Mouse (Mus musculus) midbrain, embryonic 11.5 days (tissue): Measurements from ENCODE around the gene Tbpl1. TPM values are rescaled to one million over a fixed set of nuclear protein-coding genes. Genes with fewer than 3 reads are reported as not detected.

Source experiments
- ATAC-seq: fragments of 200-750 bp; cut with Nextera tagmentation; 2 replicates; pipeline ENCODE4 v1.8.0; 2017; ENCODE audit warnings: moderate TSS enrichment, moderate library complexity; ENCODE audit not compliant: low FRiP score
- DNase-seq: peaks from one replicate; pipeline ENCODE4 v3.0.0; 2015; ENCODE audit warnings: low spot score; ENCODE audit errors: missing footprints
- H3K27ac ChIP-seq: fragments of 300-500 bp; sonication (generic); 2 replicates; pipeline ENCODE4 v1.5.1; 2014; ENCODE audit warnings: low read depth, low read length
- H3K27me3 ChIP-seq: fragments of 300-500 bp; sonication (generic); 2 replicates; pipeline ENCODE4 v1.6.1; 2014; ENCODE audit warnings: mild to moderate bottlenecking, low read length, moderate library complexity, mixed read lengths; ENCODE audit not compliant: control insufficient read depth, insufficient read depth
- H3K36me3 ChIP-seq: fragments of 300-500 bp; sonication (generic); 2 replicates; pipeline ENCODE4 v1.6.1; 2014; ENCODE audit warnings: mild to moderate bottlenecking, low read length, moderate library complexity, mixed read lengths; ENCODE audit not compliant: control insufficient read depth, insufficient read depth
- H3K4me1 ChIP-seq: fragments of 300-500 bp; sonication (generic); 2 replicates; pipeline ENCODE4 v1.6.1; 2014; ENCODE audit warnings: low read length; ENCODE audit not compliant: control insufficient read depth, insufficient read depth
- H3K4me2 ChIP-seq: fragments of 300-500 bp; sonication (generic); 2 replicates; pipeline ENCODE4 v1.6.1; 2014; ENCODE audit warnings: mild to moderate bottlenecking, moderate library complexity
- H3K4me3 ChIP-seq: fragments of 300-500 bp; sonication (generic); 2 replicates; pipeline ENCODE4 v1.5.1; 2014; ENCODE audit warnings: low read depth, low read length
- H3K9ac ChIP-seq: fragments of 300-500 bp; sonication (generic); 2 replicates; pipeline ENCODE4 v1.6.1; 2014; ENCODE audit warnings: low read length
- H3K9me3 ChIP-seq: fragments of 300-500 bp; sonication (generic); 2 replicates; pipeline ENCODE4 v1.6.1; 2016; ENCODE audit warnings: low read length; ENCODE audit not compliant: control insufficient read depth
- WGBS: fragments of 180-500 bp; shearing (Covaris S2); extraction: QIAGEN DNeasy Blood & Tissue Kit; methylation state at CpG from one replicate; pipeline ENCODE4 v1.1.7; 2014; 5-methylcytosine and 5-hydroxymethylcytosine counted together
- polyA plus RNA-seq: library from polyadenylated mRNA; unstranded; fragments of >200 nt; fragmentation: Nextera tagmentation; extraction: Ambion mirVana; gene quantifications from 2 replicates; pipeline ENCODE4 v1.2.1, GENCODE M21; 2014

The Tbpl1 gene
- polyA plus RNA-seq, 1 experiment from 2014 or later, result 131 TPM

DNA sequence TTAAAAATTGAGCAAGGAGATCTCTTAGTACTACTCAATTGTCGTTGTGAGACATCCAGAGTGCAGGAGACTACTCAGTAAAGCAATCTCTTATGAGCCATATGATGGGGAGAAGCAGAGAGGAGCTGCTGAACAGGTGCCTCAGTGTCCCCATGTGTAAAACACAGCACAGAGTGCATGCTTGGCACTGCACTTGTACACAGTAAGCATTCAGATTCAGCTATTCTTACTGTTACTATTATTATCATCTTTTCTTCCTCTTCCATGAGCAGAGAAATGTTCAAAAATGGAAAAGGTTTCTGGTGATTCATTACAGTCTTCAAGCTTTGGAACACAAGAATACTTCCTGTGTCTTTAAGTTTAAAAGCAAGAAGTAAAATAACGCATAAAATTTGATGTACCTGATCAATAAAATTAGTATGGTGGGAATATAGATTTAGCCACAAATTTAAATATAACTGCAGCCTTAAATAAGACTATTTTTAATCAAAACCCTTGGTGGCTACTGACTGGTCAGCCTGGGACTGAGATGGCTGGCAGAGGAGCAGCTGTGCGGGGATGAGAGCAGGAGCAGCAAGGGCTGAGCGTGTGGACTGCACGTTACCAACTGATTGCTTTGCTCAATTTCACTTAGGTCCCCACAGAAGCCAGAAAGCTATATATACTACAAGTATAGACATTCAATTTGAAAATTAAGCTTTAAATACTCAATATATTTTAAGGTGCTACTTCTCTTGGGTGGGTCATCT lies 10.8 kb downstream of the Tbpl1 start:
- no peaks in the 10 kb centered on the region for H3K9me3 ChIP-seq

GRCm38 (mm10) chr10:22718475-22718874 lies 13.3 kb downstream of the Tbpl1 start:
- Histone ChIP-seq H3K4me1 (no peaks in the 10 kb centered on the region), H3K9me3 (no peaks in the 10 kb centered on the region), H3K4me3 (no peak overlapping the region), H3K9ac (no peak overlapping the region), H3K4me2 (no peak overlapping the region), H3K27ac (no peak overlapping the region), H3K27me3 (no peaks in the 10 kb centered on the region), H3K36me3 (no peaks in the 10 kb centered on the region)
- DNase-seq (no peak), ATAC-seq (no peak)
- WGBS, result 57% methylated on average over 4 of the region's 4 CpGs

More for the DNA sequence above, 10.8 kb downstream of the Tbpl1 start:
- DNase-seq, result no peak
- Histone ChIP-seq H3K9ac (no peak overlapping the region), H3K27me3 (no peaks in the 10 kb centered on the region), H3K36me3 (no peaks in the 10 kb centered on the region), H3K4me1 (no peaks in the 10 kb centered on the region), H3K4me3 (no peak overlapping the region), H3K4me2 (no peak overlapping the region), H3K27ac (no peak overlapping the region)
- no peak for ATAC-seq
- 89% methylated on average over 5 of the region's 5 CpGs for WGBS

DNA sequence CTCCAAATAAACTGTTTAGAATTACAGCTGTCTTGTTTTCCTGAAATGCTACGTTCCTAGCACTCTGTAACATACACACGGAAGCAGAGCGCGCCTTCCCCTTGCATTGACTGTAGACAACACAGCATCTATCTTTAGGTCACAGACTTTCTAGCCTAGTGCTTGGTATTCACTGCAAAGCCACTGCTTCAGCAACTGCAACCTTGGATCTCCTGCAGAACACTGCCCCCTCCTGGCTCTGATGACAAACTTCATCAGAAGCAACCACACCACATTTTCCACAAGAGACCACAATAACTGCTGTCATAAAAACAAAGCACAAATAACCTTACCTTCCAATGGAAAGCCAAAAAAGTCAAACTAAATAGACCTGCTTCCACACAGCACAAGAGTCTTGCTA lies 17.2 kb downstream of the Tbpl1 start:
- H3K4me2 ChIP-seq, result no peak overlapping the region
- H3K27ac ChIP-seq, result no peak overlapping the region
- H3K27me3 ChIP-seq, result no peaks in the 10 kb centered on the region
- ATAC-seq (peak; percentile 53; the same call in 1 of the 2 replicates), DNase-seq (no peak)
- H3K4me1 ChIP-seq, result no peaks in the 10 kb centered on the region
- no peak overlapping the region for H3K4me3 ChIP-seq
- 79% methylated on average over 4 of the region's 4 CpGs for WGBS
- H3K36me3 ChIP-seq, result 0 out of 2 replicates have a peak, but pooled peaks cover under 1% of the 10 kb centered on the region
- no peaks in the 10 kb centered on the region for H3K9me3 ChIP-seq
- H3K9ac ChIP-seq, result no peak overlapping the region

DNA sequence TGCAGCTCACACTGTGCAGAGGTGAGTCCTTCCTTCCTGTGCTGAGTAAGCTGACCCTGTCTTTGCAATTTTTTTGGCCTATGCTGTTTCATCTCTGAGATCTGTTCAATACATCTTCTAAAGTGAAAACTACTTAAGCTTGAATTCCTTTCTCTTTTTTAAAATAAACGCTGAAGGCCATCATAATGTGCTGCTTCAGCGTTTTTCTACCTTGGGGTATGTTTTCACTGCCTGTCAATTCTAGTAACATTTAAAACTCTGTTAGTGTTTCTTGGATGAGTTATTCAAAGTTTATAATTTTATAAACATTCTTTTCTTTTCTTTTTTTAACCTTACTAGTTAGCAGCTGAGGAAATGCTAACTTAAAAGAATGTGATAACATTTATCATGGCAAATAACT lies 18.8 kb downstream of the Tbpl1 start:
- Histone ChIP-seq H3K9me3 (no peaks in the 10 kb centered on the region), H3K27me3 (no peaks in the 10 kb centered on the region), H3K36me3 (0 out of 2 replicates have a peak, but pooled peaks cover 3% of the 10 kb centered on the region), H3K4me2 (no peak overlapping the region), H3K27ac (no peak overlapping the region), H3K4me3 (no peak overlapping the region), H3K9ac (no peak overlapping the region), H3K4me1 (no peaks in the 10 kb centered on the region)
- DNase-seq, result no peak
- no peak for ATAC-seq
- 89% methylated on average over 2 of the region's 2 CpGs for WGBS

GRCm38 (mm10) chr10:22710173-22710777 lies 21.5 kb downstream of the Tbpl1 start:
- no peaks in the 10 kb centered on the region for H3K4me1 ChIP-seq
- no peaks in the 10 kb centered on the region for H3K27me3 ChIP-seq
- no peak overlapping the region for H3K27ac ChIP-seq
- no peaks in the 10 kb centered on the region for H3K9me3 ChIP-seq
- H3K4me2 ChIP-seq, result no peak overlapping the region
- no peak overlapping the region for H3K9ac ChIP-seq
- peaks cover 6% of the 10 kb centered on the region; the same call in 1 of the 2 replicates for H3K36me3 ChIP-seq
- H3K4me3 ChIP-seq, result no peak overlapping the region
- 83% methylated on average over 13 of the region's 13 CpGs for WGBS
- ATAC-seq (peak; percentile 24; the same call in 1 of the 2 replicates), DNase-seq (no peak)

DNA sequence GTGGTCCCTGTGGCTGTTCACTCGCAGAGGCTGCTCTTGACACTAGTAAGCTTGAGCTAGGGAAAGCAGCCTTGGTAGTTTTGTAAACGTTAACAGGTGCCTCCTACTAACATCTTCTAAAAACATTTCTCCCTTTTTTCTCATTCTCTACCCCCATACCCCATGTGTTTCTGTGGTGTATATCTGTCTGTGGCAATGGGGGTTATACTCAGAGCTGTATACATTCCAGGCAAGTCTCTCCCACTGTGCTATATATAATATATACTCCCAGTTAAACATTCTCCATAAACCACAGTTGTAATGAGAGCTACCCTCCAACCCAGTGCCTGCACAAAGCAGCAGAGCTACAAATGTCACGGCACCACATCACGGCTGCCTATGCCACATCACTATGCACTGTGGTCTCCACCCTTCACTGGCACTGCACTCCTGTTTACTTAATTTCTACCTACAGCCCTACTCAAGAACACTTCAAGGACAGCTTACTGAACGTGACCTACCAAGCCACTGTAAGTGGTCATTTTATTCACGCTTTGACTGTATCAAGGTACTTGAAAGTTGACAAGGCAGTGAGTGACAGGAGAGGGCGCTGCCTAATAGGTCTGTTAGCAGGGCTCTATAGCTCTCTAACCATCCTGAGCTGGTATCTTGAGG lies 23.4 kb downstream of the Tbpl1 start:
- Histone ChIP-seq H3K9me3 (no peaks in the 10 kb centered on the region), H3K4me2 (no peak overlapping the region), H3K4me3 (no peak overlapping the region), H3K9ac (no peak overlapping the region), H3K36me3 (peaks cover 6% of the 10 kb centered on the region; the same call in 1 of the 2 replicates), H3K4me1 (no peaks in the 10 kb centered on the region), H3K27ac (no peak overlapping the region), H3K27me3 (no peaks in the 10 kb centered on the region)
- 94% methylated on average over 7 of the region's 7 CpGs for WGBS
- ATAC-seq (no peak), DNase-seq (no peak)

- Histone ChIP-seq H3K9me3 (no peaks in the 10 kb centered on the region), H3K27ac (no peak overlapping the region), H3K36me3 (peaks cover 4% of the 10 kb centered on the region; the same call in 1 of the 2 replicates), H3K4me3 (no peak overlapping the region), H3K4me2 (no peak overlapping the region), H3K9ac (no peak overlapping the region), H3K27me3 (no peaks in the 10 kb centered on the region), H3K4me1 (no peaks in the 10 kb centered on the region)
- WGBS, result 94% methylated on average over 6 of the region's 6 CpGs
- ATAC-seq, result no peak
- DNase-seq, result no peak
Observed at GRCm38 (mm10) chr10:22703844-22704243, 27.9 kb downstream of the Tbpl1 start.

GRCm38 (mm10) chr10:22701485-22702315 lies 30.0 kb downstream of the Tbpl1 start:
- H3K27ac ChIP-seq, result no peak overlapping the region
- no peak for ATAC-seq

More at GRCm38 (mm10) chr10:22701485-22702315, 30.0 kb downstream of the Tbpl1 start:
- no peak overlapping the region for H3K4me2 ChIP-seq
- no peaks in the 10 kb centered on the region for H3K9me3 ChIP-seq
- no peaks in the 10 kb centered on the region for H3K4me1 ChIP-seq
- H3K36me3 ChIP-seq, result peaks cover 4% of the 10 kb centered on the region; the same call in 1 of the 2 replicates
- 90% methylated on average over 12 of the region's 12 CpGs for WGBS
- H3K27me3 ChIP-seq, result no peaks in the 10 kb centered on the region
- no peak overlapping the region for H3K4me3 ChIP-seq
- DNase-seq, result no peak
- H3K9ac ChIP-seq, result no peak overlapping the region
